Mouse (Mus musculus): ENCODE results near the gene Dcn. TPM values are rescaled to one million over a fixed set of nuclear protein-coding genes. Genes with fewer than 3 reads are reported as not detected.

Dcn gene
- total RNA-seq (2021), result 10 to 100 TPM; 49.4 to 61.9 TPM
- long read RNA-seq, transcript Dcn-201 (8 exons, 1,758 nt), result major isoform, 37 of 39 reads
- long read RNA-seq, partial matches to known transcripts, result 0 of 39 reads
- long read RNA-seq, other reads (novel, unspliced or antisense), result 2 of 39 reads

DNA sequence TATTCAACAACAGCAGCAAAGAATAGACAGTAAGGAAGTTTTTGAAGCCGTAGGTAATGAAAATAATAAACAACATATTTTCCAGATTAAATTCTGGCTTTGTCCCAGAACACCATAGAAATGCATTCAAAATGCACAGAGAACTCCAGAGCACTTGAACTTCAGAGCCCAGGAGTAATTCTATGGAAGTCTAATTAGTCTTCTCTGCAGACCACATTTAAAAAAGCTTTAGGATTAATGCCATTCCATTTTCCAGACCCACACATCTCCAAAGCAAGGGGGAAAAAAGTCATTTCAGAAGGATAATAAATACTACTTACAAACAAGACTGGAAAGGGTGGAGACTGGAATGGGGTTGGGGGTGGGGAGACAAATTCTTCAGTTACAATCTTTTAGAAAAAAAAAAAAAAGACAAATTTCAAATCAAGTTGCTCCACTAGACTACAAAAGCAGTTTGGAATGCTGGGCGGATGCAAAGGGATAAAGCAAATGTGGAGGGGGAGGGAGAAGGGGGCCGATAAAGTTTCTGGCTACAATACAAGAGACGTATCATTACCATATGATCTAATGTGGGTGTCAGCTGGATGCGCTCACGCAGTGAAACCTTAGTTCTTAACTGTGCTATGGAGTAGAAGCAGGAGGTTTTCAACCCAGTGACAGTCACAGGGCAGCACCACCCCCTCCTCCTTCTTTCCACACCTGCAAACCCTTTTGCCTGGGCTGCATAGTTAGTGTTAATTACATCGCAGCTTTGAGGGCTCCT lies at the start of gene Dcn:
TSS of gene Dcn (plus strand) at position 606 of the 763 bp plus-strand sequence.
- DNase-seq (ENCODE audit: low spot score in 2 of 2), result peak in 1 of 2 experiments; percentile 18

DNA sequence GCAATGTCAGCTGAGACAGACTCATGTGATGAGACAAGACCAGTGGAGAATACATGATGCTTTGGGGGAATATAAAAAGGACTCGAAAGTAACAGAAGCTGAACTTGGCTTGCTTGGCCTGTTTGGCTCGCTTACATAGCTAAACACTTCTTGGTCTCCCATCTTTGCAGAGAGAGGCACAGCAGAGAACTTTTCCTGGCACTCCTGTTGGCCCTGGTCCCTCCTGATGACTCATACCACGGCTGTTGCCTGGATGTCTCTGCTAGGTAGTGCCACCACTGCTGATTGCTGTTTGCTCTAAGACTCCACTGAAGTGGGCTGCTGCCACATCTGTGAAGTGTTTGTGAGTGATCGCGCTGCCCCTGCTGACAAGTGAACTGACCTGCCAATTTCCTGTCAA lies 42.7 kb upstream of the Dcn start:
- peak in 1 of 2 experiments; percentile 19 for DNase-seq (ENCODE audit: low spot score in 2 of 2)

DNA sequence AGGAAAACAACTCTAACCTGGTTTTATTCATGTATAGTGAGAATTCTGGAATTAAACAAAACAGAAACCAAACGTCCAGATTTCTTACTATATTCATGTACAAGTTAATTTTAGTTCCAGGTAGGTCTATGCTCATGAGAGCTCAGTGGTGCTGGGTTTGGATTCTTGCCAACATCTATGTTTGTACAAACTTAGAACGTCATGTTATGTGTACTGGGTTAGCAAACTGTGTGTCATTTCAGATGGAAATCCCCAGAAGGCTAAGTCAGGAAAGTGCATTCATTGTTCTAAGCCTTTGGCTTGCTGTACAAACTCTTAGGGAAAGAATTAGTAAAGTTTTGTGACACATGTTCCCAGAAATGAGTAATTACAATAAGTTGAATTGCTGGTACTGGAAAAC lies 37.1 kb upstream of the Dcn start:
- no peak for DNase-seq (ENCODE audit: low spot score in 2 of 2)

DNA sequence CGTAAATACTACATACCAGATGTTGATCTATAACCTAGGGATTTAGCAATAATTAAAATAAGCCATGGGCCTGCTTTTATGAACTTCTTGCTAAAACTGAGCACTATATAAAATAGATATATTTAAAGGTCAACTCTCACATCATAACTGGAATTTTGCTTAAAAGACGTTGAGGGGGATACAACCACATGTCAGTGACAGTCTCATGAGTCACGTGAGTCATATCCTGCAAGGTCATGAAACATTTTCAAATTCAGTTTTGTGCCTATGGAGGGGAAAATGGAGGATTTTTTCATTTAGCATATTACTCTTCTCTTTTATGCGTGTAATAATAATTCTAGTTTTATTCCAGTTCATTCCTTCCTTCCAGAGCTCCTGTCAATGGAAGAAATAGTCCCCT lies 32.9 kb upstream of the Dcn start:
- no peak for DNase-seq (ENCODE audit: low spot score in 2 of 2)

DNA sequence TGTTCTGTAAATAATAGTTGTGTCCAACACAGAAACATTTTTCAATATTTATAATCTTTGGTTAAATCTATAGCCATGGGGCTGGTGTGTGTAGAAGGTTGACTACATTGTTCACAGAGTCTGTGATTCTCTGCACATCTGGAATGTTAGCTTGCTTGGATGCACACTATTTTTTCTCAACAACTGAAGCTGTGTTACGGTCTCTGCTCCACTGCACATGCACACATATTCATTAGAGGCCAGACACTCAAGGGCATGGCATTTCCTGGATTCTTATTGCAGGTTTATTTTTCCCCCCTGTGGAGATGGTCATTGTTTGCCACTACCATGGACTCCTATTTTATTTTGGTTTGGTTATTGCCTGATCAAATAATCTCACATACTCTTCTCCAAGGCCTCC lies 26.5 kb upstream of the Dcn start:
- DNase-seq (ENCODE audit: low spot score in 2 of 2), result no peak

DNA sequence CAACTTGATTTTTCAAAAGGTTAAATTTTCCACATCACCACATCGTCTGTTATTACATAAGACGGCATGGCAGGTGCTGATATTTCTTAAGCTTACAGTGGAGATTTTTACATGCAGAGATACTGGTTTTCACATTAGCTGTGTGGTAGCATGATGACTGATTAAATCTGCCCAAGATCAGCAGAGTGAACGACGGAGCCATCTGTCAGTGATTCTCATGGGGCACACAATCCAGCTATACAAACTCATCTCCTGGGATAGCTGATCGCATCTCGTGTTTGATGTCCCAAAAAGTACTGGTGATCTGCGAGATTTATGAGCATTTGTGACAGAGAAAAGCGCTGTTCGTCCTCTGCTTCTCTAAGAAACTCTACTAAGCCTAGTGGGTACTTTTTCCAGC lies 25.9 kb upstream of the Dcn start:
- peak in 1 of 2 experiments; percentile 23 for DNase-seq (ENCODE audit: low spot score in 2 of 2)

DNA sequence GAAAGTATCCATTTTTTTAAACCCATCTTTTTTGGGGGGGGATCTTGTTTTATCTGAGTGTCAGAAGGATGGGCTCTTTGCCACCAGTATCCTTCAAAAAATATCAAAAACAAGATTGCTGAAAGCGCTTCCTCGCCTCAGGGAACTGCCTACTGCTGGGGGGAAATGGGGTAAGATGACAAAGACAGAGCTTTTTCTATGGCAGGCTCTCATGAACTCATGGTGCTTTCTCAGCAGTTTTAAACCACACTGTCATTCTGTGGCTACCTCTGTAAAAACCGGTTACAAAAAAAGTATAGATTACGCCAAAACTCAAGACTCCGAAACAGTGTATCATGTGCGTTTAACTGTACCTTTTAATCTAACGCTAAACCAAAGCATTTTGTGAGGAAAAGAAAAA lies 22.4 kb upstream of the Dcn start:
- DNase-seq (ENCODE audit: low spot score in 2 of 2), result no peak

DNA sequence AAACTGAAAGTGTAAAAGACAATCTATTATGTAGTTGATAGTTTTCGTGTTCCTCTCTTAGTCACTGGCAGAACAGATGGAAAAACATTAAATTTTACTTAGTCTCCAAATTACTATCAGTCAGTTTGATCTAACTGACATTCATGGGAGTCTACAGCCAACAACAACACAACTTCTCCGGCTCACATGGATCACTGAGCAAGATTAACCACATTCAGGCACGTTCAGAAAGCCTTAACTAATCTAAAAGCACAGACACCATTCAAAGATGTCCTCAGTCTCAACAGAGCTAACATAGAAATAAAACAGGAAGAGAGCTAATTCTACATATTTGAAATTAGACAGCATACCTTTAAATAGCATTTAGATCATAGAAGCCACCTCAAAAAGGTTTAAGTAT lies 12.6 kb upstream of the Dcn start:
- no peak for DNase-seq (ENCODE audit: low spot score in 2 of 2)

DNA sequence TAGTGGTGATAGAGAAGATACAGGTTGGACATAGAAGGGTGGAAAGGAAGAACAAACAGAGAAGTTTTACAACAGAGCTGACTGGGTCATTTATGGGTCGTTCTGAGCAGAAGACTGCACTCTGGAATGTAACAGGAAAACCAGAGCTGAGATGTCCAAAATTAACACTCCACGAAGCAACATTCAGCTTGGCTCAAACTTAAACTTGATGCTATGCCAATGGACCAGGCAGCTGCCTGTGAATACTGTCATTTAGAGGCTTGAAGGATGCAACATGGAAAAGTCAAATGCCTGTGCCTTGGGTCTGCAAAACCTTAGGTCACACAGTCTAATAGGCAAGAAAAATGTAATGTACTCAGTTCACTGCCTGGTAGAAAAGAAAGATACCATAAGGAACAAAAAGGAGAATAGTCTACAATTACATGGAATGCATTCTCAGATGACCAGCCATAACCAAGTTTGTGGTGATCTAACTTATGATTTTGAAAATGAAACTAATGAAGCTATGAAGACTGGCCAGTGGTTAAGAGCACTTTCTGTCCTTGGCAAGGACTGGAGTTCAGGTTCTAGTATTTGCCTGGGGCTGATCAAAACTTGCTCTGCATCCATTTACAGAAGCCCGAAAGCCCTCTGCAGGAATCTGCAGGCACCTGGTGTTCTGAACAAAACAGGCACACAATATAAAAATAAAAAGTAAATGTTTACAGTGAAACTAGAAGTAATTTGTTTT lies 9.8 kb upstream of the Dcn start:
- DNase-seq (ENCODE audit: low spot score in 2 of 2), result no peak

DNA sequence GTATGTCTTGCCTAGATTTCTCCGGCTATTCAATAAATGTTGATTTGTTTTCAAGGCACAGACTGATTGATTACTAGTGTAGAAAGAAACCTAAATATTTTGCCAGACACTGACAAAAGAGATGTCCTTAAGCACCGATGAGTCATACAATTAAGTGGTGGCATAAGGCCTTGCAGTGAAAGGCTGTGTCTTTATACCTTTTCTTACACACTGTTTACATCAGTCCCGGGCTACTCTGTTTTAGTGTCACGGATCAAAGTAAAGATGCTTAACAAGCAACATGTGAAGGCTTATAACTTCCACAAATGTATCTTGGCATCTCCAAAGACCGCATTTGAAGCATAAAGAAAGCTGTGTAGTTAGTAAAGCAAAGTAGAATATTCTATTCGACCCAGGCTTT lies 3.9 kb upstream of the Dcn start:
- DNase-seq (ENCODE audit: low spot score in 2 of 2), result no peak

DNA sequence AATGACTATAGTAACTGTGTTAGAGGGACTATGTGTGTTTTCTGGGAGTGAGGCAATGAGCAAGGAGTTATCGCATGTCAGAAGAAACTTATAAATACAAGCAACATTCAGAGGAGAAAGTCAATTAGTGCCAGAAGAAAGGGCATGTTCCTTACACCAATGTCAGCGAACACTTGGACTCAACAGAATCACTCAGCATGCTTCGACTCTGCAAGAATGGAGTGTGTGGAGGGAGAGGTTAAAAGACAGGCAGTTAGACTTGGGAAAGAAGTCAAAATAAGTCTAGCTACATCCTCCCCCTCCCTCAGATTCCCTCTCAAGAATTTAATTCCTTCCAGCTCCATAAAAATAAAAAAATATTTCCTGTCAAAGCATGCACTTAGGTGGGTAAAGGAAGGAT lies 1.1 kb upstream of the Dcn start:
- no peak for DNase-seq (ENCODE audit: low spot score in 2 of 2)

DNA sequence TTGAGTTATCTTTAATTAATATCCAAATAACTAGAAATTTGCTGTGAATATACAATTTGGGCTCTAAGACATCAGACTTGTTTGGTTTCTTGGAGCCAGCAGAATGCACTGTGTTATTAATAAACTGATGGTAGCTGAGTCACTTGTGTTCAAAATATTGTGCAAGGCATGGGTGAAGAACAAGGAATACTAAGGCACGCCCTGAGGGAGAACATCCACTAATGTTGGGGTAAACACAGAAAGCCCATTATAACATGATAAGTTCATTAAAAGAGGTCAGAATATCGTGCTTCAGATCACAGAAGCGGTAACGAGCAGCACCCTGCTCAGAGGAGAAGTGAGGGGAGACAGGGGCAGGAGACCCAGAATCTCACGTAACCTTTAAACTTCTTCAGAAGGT lies 2.7 kb downstream of the Dcn start:
- no peak for DNase-seq (ENCODE audit: low spot score in 2 of 2)

DNA sequence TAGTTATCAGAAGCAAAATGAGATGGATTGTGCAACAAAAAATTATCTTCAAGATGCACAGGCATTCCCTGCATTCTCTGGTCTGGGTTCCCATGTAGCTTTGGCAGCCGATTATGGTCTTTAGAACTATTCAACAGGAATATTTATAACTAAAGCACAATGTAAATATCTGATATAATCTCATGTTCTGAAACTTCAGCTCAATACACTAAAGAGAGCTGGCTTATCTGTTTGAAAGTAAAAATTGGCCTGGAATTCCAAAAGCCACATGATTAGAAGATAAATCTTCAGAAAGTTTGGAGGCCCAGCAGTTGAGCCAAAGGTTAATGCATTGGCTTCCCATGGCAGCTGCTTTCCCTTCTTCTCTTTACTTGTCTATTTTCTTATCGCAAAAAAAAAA lies 4.6 kb downstream of the Dcn start:
- DNase-seq (ENCODE audit: low spot score in 2 of 2), result no peak

DNA sequence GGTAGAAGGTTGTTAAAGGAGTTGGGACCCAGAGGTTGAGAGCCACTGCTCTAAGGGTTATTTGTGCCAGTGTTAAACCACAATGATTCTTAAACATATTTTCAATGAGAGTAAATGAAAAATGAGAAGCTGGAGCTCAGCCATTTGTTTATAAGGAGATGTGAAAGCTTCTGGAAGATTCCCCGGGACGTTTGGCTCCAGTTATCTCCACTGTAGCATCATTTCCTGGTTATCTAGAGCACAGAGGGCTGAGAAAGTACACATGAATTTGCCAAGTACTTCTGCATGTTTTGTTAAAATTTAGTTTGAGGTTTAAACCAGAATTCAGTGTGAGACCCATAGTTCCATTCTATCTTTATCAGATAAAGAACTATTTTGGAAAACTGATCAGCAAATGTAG lies 5.7 kb downstream of the Dcn start:
- DNase-seq (ENCODE audit: low spot score in 2 of 2), result no peak

DNA sequence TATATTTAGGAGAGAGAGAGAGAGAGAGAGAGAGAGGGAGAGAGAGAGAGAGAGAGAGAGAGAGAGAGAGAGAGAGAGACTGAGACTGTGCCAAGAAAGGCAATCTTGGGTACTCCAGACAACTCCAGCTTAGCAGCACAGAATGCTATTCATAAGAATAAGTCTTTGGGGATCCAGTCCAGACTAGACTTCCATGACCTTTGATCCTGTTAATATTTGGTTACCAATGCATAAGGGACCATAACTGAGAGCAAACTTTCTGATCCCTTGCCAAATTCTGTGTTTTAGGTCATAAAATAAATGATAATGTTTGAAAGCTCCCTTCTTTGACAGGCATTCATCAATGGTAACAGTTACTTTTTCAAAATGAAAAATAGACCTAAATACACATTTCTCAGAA lies 6.7 kb downstream of the Dcn start:
- DNase-seq (ENCODE audit: low spot score in 2 of 2), result no peak

DNA sequence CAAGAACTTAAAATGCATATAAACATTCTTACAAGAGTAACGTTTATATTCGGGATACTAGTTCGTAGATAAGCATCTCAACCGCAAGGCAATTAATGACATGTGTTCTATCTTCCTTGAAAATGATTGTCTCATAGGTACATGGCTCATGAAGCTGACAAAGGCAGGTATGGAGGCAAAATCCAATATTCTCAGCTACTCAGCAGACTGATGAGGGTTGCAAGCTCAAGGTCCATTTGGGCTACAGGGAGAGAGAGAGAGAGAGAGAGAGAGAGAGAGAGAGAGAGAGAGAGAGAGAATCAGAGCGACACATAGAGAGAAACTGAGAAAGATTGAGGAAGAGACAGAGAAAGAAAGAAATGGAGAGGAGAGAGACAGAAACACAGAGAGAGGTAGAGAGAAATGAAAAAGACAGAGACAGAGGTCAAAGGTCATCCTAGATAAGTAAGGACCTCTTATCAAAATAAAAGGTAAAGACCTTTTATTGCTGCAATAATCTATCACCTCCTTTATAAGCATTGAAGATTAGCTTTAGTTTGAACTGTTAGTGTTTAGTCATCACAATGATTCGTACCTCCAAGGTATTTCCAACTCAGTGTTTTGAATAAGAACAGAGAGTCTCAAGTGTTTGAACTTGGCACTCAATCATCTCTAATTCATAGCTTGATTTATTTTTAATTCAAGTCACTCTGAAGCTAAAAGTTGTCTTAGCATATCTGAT lies 8.0 kb downstream of the Dcn start:
- DNase-seq (ENCODE audit: low spot score in 2 of 2), result no peak

DNA sequence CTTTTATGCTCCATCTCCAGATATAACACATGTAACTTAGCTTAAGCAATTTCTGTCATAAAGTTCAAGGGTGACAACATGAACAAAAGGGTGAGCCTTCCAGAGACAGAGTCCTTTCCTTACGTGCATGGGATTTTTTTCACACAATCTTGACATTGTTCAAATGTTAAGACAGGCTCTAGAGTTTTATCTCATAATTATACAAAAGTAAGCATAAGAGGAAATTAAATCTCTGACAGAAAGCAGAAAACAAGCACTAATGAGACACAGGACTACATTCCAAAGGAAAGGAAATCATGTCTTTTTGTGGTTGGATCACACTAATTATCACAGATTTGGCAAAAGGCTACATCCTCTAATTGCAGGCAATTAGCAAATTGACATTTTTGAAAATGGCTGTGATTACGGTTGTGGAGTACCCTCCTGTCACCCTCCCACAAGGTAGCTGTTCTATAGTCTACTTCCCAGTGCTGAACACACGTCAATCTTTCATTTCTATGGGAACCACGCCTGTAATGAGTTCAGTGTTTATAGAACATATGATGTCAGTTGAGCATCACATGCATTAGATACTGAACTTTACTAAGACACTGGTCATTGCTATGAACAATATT lies 13.1 kb downstream of the Dcn start:
- peak in 1 of 2 experiments; percentile 20 for DNase-seq (ENCODE audit: low spot score in 2 of 2)

DNA sequence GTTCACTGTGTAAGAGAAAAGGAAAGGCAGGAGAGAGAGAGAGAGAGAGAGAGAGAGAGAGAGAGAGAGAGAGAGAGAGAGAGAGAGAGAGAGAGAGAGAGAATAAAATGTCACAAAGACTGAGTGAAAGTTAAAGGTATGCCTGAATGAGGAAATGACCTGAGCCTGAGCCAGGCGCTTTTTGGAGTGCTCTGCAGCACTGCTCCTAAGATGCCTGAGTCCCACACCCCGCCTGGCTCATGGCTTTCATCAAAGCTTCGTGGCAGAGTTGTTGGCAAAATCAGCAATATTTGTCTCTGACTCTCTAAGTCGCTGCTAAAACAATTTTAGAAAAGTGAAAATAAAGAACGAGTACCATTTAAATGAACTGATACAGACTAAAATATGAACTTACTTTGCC lies 18.2 kb downstream of the Dcn start:
- no peak for DNase-seq (ENCODE audit: low spot score in 2 of 2)

DNA sequence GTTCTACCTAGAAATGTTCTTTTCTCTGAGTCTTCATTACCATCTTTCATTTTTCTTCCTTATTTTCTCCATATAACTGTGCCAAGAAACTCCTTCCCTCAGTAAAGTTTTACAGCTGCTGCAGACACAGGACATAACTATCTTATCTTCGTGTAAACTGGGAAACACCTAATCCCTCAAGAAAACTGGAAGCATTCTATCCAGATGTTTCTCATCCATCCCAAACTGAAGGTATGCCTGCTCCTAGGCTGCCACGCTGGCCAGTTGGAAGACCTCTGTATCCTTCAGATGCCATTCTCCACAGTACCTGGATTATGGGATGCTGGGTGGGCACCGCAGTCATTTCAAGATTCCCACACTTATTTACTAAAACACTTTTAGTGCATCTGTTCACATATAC lies 44.0 kb downstream of the Dcn start:
- DNase-seq (ENCODE audit: low spot score in 2 of 2), result no peak

DNA sequence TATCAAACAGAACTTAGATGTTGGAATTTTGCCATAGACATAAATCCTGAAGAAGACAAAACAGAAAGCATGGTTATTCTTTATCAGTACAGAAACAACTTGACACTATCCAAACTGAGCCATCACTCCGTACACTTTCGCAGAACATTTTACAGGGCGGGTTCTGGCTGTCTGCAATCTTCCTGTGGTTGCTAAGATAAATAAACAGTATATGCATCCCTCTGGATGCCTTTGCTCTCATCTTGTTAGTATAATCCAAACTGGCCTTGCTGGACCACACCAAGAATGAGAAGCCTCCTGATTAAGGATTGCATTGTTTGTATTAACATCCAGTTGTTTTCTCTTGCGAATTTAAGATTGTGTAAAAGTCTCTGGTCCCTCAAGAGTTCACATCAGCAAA lies 56.3 kb downstream of the Dcn start:
- DNase-seq (ENCODE audit: low spot score in 2 of 2), result no peak

DNA sequence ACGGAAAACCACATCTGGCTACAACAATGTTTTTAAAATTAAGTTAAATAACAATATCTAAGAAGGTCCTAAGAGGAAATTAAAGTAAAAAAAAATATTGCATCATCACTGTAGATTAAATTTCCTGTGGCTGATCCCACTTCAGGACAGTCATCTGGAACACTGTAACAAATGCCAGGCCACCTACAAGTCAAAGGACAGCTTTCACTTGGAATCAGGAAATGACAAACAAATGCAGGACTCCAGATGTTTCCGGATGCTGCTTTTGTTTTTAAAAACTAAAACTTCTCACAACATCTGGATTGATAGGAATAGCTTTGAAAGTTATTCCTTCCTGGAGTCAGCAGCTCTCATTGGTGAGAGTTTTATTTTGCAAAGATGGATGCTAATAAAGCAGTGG lies 57.5 kb downstream of the Dcn start:
- DNase-seq (ENCODE audit: low spot score in 2 of 2), result no peak

DNA sequence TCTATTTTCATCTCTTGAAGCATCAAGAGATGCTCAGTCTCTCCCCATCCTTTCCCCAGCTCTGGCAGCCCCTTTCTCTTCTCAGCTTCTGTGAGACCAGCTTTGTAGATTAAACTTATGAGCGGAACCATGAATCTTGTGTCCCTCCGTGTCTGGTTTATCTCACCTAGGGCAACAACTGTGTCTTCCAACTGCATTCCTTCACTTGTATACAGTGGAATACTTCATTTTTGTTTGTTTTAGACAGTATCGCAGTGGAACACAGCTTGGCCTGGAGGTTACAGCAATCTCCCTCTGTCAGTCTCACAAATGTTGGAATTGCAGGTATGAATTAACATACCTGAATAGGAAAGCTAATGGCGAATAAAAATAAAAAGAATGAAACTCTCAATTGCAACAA lies 58.8 kb downstream of the Dcn start:
- no peak for DNase-seq (ENCODE audit: low spot score in 2 of 2)

All from layer of hippocampus, adult 18-20 months (tissue).